Mouse (Mus musculus): ENCODE results near the gene Rimbp2. TPM values are rescaled to one million over a fixed set of nuclear protein-coding genes. Genes with fewer than 3 reads are reported as not detected.

Rimbp2 gene
- total RNA-seq, 2 experiments from 2014 or later = 126 to 139 TPM

- TF ChIP-seq CTCF (conservative IDR thresholded peaks at IDR 0.05) = no peak
- peak overlapping the region; percentile 74 for H3K27ac ChIP-seq
- H3K4me3 ChIP-seq = no peak overlapping the region
- no peak for DNase-seq (ENCODE audit: low spot score in 2 of 2)
Observed at GRCm38 (mm10) chr5:128863497-128863896, 89.8 kb downstream of the Rimbp2 start.

GRCm38 (mm10) chr5:128860907-128861306 lies 92.4 kb downstream of the Rimbp2 start:
- no peak overlapping the region for H3K4me3 ChIP-seq
- DNase-seq (ENCODE audit: low spot score in 2 of 2) = no peak
- TF ChIP-seq CTCF (conservative IDR thresholded peaks at IDR 0.05) = no peak
- H3K27ac ChIP-seq = no peak overlapping the region

- no peak for TF ChIP-seq CTCF (conservative IDR thresholded peaks at IDR 0.05)
- DNase-seq (ENCODE audit: low spot score in 2 of 2) = no peak
- Histone ChIP-seq H3K27ac (no peak overlapping the region), H3K4me3 (no peak overlapping the region)
Observed at GRCm38 (mm10) chr5:128852791-128853190, 100.5 kb downstream of the Rimbp2 start.

GRCm38 (mm10) chr5:128847806-128848205 lies 105.5 kb downstream of the Rimbp2 start:
- H3K4me3 ChIP-seq = no peak overlapping the region
- TF ChIP-seq CTCF (conservative IDR thresholded peaks at IDR 0.05) = no peak
- DNase-seq (ENCODE audit: low spot score in 2 of 2) = no peak
- peak overlapping the region; percentile 87 for H3K27ac ChIP-seq

GRCm38 (mm10) chr5:128846433-128847040 lies 106.7 kb downstream of the Rimbp2 start:
- DNase-seq (ENCODE audit: low spot score in 2 of 2) = peak; percentile 46 to 73
- Histone ChIP-seq H3K27ac (peak overlapping the region; percentile 87), H3K4me3 (no peak overlapping the region)
- TF ChIP-seq CTCF (conservative IDR thresholded peaks at IDR 0.05) = no peak

GRCm38 (mm10) chr5:128845033-128845432 lies 108.3 kb downstream of the Rimbp2 start:
- peak; percentile 62 to 71 for DNase-seq (ENCODE audit: low spot score in 2 of 2)
- peak overlapping the region; percentile 87 for H3K27ac ChIP-seq
- H3K4me3 ChIP-seq = no peak overlapping the region
- no peak for TF ChIP-seq CTCF (conservative IDR thresholded peaks at IDR 0.05)

- Histone ChIP-seq H3K27ac (peak overlapping the region; percentile 87; the same call in 1 of the 2 replicates), H3K4me3 (no peak overlapping the region)
- DNase-seq (ENCODE audit: low spot score in 2 of 2) = no peak
- TF ChIP-seq CTCF (conservative IDR thresholded peaks at IDR 0.05) = peak; percentile 62
Observed at GRCm38 (mm10) chr5:128843982-128844381, 109.3 kb downstream of the Rimbp2 start.

GRCm38 (mm10) chr5:128841541-128841940 lies 111.7 kb downstream of the Rimbp2 start:
- peak; percentile 87 to 90 for DNase-seq (ENCODE audit: low spot score in 2 of 2)
- no peak for TF ChIP-seq CTCF (conservative IDR thresholded peaks at IDR 0.05)
- peak overlapping the region; percentile 91 for H3K27ac ChIP-seq
- H3K4me3 ChIP-seq = no peak overlapping the region

- TF ChIP-seq CTCF (conservative IDR thresholded peaks at IDR 0.05) = no peak
- H3K27ac ChIP-seq = no peak overlapping the region
- DNase-seq (ENCODE audit: low spot score in 2 of 2) = no peak
- H3K4me3 ChIP-seq = no peak overlapping the region
Observed at GRCm38 (mm10) chr5:128837045-128837444, 116.2 kb downstream of the Rimbp2 start.

GRCm38 (mm10) chr5:128834126-128834525 lies 119.2 kb downstream of the Rimbp2 start:
- Histone ChIP-seq H3K4me3 (no peak overlapping the region), H3K27ac (no peak overlapping the region)
- no peak for TF ChIP-seq CTCF (conservative IDR thresholded peaks at IDR 0.05)
- DNase-seq (ENCODE audit: low spot score in 2 of 2) = no peak

GRCm38 (mm10) chr5:128822843-128823242 lies 130.4 kb downstream of the Rimbp2 start:
- DNase-seq (ENCODE audit: low spot score in 2 of 2) = no peak
- H3K4me3 ChIP-seq = no peak overlapping the region
- no peak overlapping the region for H3K27ac ChIP-seq
- TF ChIP-seq CTCF (conservative IDR thresholded peaks at IDR 0.05) = no peak

- TF ChIP-seq CTCF (conservative IDR thresholded peaks at IDR 0.05) = no peak
- Histone ChIP-seq H3K27ac (peak overlapping the region; percentile 77), H3K4me3 (peak overlapping the region; percentile 37)
- DNase-seq (ENCODE audit: low spot score in 2 of 2) = peak; percentile 60 to 72
Observed at GRCm38 (mm10) chr5:128819638-128820285, 133.5 kb downstream of the Rimbp2 start.

GRCm38 (mm10) chr5:128815629-128816028 lies 137.7 kb downstream of the Rimbp2 start:
- no peak for DNase-seq (ENCODE audit: low spot score in 2 of 2)
- Histone ChIP-seq H3K27ac (peak overlapping the region; percentile 80), H3K4me3 (no peak overlapping the region)
- TF ChIP-seq CTCF (conservative IDR thresholded peaks at IDR 0.05) = no peak

- DNase-seq (ENCODE audit: low spot score in 2 of 2) = no peak
- Histone ChIP-seq H3K27ac (peak overlapping the region; percentile 80), H3K4me3 (no peak overlapping the region)
- no peak for TF ChIP-seq CTCF (conservative IDR thresholded peaks at IDR 0.05)
Observed at GRCm38 (mm10) chr5:128815078-128815477, 138.2 kb downstream of the Rimbp2 start.

All from layer of hippocampus, adult 2 months (tissue).